Mouse (Mus musculus) layer of hippocampus, adult 8-10 months (tissue): ENCODE measurements around the gene Ostm1. TPM values are rescaled to one million over a fixed set of nuclear protein-coding genes. Genes with fewer than 3 reads are reported as not detected.

ENCODE experiments used
- DNase-seq, 2 experiments: peaks; one replicate each; pipeline ENCODE4 v3.0.0; 2022; ENCODE audit warnings: low spot score in 2 of 2
- total RNA-seq, 4 experiments: library from RNA; stranded (reverse); gene quantifications; 2 replicates each; pipeline ENCODE4 v1.2.4; 2022

Gene Ostm1
- 10 to 100 TPM; 53.4 to 60.1 (median 55.3) TPM for total RNA-seq

DNA sequence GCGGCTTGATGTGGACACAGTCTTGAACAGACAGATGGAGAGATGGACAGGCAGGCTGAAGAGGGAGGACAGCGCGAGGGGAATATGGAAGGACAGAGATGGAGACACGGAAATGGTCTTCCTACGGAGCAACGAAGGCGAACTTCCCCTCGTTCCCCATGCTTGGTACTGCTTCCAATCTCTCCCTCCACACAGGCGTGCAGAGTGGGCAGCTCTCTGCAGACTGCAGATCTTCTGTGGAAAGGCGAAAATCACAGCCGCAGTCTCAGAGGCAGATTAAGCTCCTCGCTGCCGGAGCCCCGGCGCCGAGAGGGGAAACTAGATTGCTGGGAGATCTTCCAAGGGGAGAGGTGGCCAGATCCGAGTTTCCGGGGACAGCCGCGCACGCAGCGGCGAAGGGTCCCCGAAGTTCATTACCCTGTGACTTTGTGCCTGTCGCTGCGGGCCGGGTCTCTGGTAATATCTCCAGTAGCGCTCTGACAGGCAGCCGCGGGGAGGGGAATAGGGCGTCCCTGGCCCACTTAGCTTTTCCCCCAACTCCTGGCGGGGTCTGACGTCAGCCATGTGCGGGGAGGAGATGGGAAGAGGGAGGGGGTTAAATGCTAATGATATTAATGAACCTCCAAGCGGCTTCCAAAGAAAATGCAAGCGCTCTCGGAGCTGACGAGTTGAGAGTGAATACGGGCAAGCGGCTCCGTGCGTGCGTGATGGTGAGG is at the start of gene Ostm1, which contains the start of gene Nr2e1:
Ostm1 (plus strand) TSS at position 666 of the 716 bp plus-strand sequence.
Nr2e1 (minus strand) TSS at position 476 of the 716 bp plus-strand sequence.
- peak; percentile 55 to 67 for DNase-seq

DNA sequence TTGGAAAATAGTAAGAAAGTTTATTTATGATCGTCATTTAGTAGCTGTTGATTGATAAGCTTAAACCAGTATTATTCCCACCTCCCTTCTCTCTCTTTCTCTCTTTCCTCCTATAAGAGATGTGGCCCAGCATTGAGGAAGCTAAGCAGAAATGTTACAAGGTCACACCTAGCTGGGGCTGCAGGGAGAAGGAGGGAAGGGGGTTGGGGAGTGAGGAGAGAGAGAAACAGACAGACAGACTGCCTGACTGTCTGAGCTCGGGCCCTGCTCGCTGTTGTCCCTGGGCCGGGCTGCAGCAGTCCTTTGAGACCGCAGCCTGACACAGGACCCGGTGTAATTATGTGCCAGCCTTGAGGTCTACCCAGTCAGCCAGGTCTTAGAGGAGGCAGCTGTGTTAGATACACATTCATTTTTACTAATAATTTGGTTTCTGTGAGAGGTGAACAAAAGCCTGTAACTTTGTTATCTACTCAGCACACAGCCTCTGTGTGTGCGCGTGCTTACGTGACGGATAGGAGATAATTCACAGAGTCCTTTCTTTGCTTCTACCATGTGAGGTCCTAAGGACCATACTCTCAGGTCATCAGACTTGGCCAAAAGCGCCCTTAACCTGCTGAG is 49.7 kb upstream of the Ostm1 start:
- no peak for DNase-seq

DNA sequence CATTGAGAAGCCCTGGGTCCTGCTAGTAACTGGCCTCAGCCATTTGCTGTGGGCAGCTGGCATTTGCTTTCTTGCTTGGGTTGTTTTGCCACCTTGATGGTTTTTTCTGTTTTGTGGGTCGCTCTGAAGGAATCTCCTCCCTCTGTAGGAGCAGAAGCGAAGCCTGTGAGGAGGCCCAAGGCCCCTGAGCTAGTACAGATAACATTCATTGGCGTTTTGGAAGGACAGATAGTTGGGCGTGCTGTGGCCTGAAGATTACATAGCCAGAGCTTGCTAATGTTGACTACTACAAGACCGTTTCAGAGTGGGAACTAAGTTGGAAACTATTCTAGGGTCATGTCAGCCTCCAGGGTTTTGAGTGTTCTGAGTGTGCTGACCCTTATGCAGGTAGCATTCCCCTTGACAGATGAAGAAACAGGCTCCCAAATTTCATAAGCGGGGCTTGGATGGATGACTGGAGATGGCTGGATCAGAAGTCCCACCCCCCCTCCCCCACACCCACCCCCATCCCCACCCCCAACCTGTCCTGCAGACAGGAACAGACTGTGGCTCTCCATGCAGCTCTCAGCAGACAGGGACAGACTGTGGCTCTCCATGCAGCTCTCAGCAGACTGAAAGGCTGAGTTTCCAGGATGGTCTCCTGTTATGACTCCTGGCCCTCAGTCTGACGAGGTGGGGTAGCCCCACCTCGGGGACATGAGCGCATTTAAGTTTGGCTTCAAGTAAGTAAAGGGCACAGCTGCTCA is 45.9 kb upstream of the Ostm1 start:
- no peak for DNase-seq

DNA sequence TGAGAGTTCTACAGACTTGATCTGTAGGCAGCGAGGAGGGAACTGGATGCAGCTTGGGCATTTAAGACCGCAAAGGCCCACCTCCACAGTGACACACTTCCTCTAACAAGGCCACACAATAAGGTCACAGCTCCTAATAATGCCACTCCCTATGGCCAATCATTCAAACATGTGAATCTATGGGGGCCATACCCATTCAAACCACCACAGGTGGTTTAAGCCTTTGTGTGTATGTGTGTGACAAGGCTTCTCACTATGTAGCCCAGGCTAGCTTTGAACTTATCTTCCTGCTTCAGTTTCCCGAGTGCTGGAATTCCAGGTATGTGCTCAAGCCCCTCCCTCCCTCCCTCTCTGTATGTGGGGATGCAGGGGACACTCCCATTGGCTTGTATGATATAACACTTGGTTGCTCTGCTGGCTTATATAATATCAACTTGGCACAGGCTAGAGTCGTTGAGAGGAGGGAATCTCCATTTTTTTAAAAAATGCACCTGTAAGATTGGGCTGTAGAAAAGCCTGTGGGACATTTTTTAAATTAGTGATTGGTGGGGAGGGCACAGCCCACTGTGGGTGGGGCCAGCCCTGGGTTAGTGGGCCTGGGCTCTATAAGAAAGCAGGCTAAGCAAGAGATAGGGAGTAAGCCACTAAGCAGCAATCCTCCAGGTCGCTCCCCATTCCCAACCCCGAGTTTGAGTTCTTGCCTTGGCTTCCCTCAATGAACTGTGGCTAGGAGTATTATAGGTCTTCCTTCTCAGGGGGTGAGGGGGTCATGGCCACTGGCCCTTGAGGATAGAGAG is 37.7 kb upstream of the Ostm1 start:
- no peak for DNase-seq

DNA sequence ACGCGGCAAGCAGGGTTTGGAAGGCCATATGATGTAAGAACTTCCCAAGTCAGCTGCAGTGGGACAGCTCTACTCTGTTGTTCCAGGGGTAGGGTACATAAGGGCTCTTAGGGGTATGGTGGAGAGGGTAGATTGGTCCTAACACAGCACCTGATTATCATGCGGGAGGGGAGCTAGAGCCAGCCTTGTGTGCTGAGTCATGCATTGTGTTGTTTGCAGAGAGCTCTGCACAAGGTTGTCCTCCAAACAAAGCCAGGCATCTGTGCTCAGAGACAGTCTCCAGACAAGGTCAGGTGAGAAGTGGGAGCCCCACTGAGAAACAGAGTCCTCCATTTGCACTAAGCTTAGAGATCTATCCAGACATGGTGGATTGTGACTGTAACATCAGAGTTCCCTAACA is 37.1 kb upstream of the Ostm1 start:
- no peak for DNase-seq

DNA sequence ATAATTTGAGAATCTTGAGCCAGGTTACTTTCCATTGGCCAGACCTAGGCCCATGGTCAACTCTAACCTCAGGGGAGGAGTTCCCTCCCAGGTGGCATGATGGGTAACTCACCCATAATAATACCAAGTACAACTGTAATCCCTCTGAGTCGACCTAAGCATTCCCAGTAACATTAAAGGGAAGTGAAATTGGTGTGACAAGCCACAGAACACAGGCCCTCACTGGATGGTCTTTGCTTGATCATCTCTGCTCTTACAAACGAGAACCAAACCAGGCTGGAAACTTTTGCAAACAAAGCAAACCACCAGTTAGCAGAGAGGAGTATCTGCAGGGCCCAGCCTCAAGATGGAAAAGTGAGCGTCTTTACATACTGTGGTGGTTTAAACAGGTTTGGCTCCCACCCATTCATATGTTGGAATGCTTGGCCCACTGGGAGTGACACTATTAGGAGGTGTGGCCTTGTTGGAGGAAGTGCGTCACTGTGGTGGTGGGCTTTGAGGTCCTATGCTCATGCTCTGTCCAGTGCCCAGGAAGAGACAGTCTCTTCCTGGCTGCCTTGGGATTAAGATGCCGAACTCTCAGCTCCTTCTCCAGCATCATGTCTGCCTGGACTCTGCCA is 23.9 kb upstream of the Ostm1 start:
- no peak for DNase-seq

DNA sequence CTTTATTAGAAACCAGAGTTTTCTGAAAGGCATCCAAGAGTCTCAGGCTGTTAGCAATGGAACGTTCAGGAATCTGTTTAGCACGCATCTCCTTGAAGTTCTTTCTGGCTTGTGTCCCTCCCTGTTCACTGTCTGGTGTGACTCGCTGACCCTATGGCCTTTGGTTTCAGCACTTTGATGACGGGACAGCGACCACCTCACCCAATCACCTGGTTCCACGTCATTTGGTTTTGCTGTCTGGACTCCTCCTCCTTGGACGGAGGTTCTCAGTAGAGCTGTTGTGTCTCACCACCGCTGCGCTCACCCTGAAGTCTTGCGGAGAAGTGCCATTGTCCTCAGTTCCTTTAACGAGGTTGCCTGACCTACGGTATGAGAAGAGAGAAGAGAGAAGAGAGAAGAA is 21.4 kb upstream of the Ostm1 start:
- no peak for DNase-seq

DNA sequence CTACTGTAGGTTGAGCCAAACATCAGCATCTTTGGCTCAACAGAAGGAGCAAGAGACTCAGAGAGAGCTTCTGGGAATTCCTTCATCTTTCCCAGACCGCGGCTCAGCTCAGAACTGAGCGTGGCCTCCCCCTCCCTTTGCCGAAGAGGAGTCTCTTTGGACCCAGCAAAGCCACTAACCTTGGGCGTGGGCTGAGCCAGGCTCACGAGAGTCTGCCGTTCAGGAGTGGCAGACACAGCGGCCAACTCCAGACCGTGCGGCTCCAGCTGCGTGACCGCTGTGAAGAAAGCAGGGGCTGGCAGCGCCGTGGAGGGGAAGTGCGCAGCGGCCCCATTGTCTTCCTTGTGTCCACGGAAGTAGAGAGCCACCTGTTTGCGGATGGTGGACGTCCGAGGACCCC is 11.1 kb upstream of the Ostm1 start:
- DNase-seq = no peak

DNA sequence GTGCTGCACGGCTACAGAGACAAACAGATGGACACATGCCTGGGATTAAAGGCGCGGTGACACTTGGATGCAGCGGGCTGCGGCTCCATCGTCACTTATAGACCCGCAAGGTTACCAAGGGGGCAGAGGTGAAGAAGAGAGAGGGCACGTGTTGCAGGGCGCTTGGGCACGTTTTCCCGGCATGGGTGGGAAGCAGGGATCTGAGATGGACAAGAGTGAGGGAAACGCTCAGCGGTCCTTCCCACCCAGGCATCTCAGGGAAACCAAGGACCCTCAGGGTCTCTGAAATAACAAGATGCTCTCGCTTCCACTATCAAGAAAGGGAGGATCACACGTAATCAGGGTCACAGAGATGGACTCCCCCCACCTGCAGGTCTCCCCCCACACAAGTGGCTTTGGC is 10.7 kb upstream of the Ostm1 start:
- DNase-seq = no peak

DNA sequence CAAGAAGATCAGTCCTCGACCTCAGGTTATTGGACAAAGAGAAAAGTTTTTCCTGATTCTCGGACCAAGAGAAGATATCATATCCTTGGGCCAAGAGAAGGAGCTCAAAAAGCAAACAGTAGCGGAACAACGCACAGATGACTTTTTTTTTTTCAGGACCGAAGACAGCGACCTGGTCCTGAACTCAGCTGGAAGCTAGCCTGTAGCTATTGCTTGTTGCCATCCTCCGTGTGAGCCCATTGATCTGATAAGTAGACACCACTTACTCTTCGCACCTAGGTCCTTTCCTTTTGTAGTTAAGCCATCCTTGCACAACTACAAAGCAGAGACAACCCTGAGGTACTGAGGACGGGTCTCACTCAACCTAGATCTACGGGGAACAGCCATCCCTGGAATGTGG is 9.0 kb upstream of the Ostm1 start:
- DNase-seq = no peak

DNA sequence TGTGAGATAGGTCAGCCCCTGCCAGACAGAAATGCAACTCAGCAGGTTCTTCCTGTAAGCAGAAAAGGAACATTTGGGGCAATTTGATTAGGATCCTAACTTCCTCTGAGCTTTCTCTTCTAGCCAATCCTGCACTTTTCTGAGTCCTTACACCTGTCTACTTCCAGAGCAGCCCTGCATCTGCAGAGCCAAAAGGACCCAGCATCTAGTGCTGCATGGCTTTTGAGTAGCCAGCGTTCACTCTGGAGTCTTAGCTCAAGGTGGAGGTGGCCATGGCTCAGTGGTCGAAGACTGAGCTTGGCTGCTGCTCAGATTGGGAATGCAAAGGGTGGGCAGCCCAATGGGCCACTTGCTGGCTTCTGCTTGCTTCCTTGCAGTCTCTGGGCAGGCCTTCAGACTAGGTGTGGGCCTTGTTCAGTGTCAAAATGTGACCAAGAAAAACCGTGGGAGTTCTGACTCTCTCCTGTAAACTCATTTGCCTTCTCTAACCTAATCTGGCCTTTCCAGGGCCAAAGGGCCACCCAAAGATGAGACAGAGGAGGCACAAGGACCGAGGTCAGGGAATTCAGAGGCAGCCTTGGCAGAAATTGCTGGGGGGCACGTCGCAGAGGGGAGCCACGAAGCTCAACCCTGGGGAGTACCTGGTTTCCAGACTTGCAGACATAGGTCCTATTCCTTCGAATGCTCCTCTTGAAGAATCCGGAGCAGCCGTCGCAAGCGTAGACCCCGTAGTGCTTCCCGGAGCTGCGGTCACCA is 5.9 kb upstream of the Ostm1 start:
- DNase-seq = no peak

DNA sequence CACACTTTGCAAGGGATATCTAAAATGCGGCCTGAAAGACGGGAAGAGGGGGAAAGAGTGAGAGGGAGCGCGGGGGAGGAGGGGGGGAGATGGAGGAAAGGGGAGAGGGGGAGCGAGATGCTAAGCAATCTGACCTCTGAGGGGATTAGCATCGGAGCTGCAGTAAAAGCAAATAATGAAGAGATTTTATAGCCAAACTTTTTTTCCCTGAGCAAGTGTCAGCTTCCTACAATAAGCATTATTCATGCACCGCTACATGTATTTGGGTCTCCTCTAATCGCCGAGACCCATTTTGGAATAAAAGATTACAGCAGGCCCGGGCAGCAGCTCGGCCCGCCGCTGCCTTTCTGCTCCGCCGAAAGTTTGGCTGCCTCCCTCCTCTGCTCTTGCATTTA is 5.3 kb upstream of the Ostm1 start:
- DNase-seq = no peak

DNA sequence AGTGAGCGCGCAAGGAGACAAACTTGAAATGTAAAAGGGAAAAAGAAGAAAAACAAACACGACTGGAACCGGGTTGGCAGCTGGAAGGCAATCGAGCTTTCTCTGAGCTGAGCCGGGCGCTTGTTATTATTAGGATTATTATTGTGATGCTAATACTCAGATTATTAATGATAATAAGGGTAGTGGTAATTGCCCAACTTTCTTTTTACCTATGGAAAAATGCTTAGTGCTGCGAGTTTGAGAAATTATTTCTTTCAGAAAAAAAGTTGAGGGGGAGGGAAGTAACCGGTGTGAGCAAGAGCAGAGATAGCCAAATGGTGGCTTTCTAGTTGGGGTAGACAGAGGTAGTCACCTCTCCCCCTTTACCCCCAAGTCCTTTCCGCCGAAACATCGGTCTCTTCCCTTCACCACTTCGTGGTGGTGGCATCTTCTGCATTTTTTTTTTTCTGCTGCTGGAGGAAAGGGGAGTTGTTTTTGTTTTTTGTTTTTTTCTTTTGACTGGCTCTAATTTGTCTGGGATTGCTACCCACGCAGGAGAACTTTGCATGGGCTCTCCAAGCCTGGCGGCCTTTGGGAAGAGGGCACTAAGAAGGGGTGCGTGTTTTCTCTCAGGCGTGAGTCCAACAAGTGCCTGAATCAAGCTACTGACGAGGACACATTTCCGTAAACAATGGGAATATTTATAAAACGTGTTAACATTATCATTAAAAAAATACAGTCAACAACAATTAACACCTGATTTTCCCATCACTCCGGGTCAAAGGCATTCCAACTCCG is 4.7 kb upstream of the Ostm1 start:
- no peak for DNase-seq

DNA sequence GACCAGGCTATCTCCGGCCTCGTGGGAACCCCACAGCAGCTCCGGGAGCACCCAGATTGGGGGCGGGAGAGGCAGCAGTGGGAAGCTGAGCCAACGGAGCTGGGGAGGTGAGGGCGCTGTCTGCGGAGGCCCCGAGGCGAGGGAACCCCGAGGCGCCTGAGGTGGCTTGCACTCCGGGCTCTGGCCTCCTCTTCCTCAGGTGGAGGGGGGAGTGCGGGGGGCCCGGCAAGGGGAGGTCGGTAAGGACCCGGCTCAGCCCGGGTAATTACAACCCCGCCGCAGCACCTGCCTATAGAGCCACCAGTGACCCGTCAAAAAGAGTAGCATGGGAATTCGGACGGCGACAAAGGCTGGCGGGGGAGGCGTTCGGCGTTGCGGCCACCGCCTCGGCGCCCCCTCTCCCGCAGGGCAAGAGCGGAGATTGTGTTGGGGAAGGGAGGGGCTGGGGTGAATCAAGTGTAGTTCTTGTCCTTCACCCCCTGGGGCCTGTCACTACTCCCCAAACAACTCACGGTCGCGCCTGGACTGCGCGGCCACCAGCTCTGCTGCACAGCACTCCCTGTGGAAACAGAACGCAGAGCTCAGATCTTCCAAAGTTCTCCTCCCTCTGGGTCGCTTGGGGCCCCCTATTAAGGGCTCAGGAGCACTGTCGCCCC is 4.0 kb upstream of the Ostm1 start:
- no peak for DNase-seq

DNA sequence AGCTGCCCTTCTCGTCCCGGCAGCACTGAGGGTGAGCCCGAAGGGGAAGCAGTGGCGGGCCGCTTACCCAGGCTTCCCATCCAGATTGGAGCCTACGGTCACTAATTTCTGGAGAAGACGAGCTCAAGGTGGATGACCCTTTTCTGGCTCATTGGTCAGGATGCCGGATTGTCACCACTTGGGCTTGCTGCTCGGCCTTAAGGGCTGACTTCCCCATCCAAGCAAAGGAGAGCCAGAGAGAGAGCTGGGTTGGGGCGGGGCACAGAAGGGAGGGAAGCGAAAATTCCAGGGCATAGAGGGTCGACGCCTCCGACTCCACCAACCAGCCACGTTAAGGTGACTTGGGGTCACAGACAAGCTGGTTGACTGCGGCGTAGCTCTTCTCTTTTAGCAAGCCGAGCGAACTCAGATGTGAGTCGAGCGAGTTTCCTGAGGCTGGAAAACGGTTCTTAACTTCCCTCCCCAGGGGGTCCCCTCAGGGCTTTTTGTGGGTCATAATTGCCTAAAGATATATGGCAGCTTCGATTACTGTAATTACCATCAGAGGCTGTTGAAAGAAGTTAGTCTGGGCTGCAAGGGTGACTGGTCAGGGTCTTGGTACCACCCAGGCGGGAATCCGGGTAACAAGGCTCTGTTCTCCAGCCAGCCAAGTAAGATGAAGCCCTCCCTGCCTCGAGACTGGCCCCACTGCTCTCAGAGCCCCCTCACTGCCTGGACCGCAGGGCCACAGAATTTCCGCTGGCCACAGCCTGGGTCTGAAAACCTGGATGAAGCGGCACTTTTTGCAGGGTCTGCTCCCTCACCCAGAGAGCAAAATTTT is 3.3 kb upstream of the Ostm1 start:
- no peak for DNase-seq

DNA sequence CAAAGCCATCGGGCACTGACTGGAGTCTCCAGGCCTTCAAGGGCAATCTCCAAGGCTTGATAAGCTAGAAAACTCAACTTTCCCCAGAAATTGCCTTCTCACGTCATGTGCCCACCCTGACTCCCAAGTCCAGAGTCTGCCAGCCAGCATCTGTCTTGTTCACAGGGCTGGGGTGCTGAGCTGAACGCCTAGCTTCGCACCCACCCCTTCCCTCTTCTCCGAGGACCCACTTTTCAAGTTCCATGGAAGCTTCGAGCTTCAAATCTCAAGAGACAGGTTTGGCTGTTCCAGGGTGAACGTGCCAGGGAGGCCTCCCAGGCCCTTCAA is 2.7 kb upstream of the Ostm1 start:
- no peak for DNase-seq

DNA sequence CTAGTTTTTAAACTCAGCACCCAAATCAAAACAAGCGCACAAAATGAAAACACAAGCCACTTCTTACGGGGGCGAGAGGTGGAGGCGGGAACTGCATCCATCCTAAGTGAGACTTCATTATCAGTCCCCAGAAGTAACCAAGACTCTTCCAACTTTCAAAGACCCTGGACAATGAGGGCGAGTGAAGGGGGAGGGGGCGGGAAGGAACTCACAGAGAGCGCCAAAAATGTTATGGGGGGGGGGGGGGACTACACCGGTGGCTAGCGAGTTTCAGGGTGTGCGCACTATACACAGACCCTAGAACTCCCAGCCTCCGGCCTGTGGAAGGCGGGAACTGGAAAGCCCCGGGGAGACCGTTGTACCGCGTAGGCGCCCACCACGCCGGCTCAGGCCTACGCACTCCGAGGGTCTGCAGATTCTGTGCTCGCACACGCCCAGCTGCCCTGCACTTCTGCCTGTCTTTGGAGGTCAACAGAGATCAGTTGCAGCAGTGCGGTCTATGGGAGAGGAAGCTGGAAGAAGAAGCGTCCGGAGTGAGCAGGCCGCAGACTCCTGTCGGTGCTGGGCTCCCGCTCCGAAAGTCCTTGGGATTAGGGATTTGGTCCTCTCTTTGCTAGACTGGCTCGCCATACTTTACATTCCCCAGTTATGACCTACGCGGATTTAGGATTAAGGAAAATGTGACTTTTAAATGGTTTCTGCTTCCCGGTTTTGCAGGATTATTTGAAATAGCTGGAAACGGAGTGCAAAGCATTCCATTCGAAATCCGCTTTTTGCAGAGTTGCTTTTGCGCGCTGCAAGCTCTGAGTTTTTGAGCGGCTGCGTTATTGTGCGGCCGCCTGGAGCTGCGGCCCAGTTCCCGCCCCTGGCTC is 1.7 kb upstream of the Ostm1 start:
- no peak for DNase-seq
